Mouse (Mus musculus) liver, embryonic 14.5 days (tissue): Measurements from ENCODE around the gene Cd69. TPM values are rescaled to one million over a fixed set of nuclear protein-coding genes. Genes with fewer than 3 reads are reported as not detected.

Experiments used
- ATAC-seq: fragments of 200-750 bp; cut with Nextera tagmentation; 2 replicates; pipeline ENCODE4 v1.8.0; 2017; ENCODE audit warnings: moderate number of reproducible peaks, mild to moderate bottlenecking, moderate library complexity; ENCODE audit not compliant: insufficient read depth
- DNase-seq, 3 experiments: peaks; one replicate each; pipeline ENCODE4 v3.0.0-alpha.2; 2012 to 2013; ENCODE audit warnings: low read depth in 3 of 3, low spot score in 3 of 3
- H3K27ac ChIP-seq: fragments of 300-500 bp; sonication (generic); 2 replicates; pipeline ENCODE4 v1.5.1; 2014; ENCODE audit warnings: moderate library complexity, mild to moderate bottlenecking, control low read depth, inconsistent platforms
- H3K27me3 ChIP-seq: fragments of 300-500 bp; sonication (generic); 2 replicates; pipeline ENCODE4 v1.6.1; 2014; ENCODE audit warnings: mild to moderate bottlenecking, low read length, moderate library complexity; ENCODE audit not compliant: control insufficient read depth, insufficient read depth
- H3K36me3 ChIP-seq: fragments of 300-500 bp; sonication (generic); replicated peaks from 2 replicates; pipeline ENCODE4 v1.6.1; 2014; ENCODE audit warnings: low read depth; ENCODE audit not compliant: control insufficient read depth, insufficient read depth
- H3K4me1 ChIP-seq, 2 experiments: fragments of 200-500 bp in 1 of 2; fragments of 300-500 bp in 1 of 2; sonication (generic) in 1 of 2; replicated peaks; 2 replicates each; pipeline ENCODE4 v1.6.1; 2012 to 2014; ENCODE audit warnings: antibody characterized with exemption in 1 of 2, inconsistent platforms in 1 of 2, low read length in 1 of 2; ENCODE audit not compliant: control insufficient read depth in 2 of 2, insufficient read depth in 2 of 2
- H3K4me2 ChIP-seq: fragments of 300-500 bp; sonication (generic); 2 replicates; pipeline ENCODE4 v1.6.1; 2014; ENCODE audit warnings: low read depth, mild to moderate bottlenecking, control low read depth, moderate library complexity
- H3K4me3 ChIP-seq, 2 experiments: fragments of 200-500 bp in 1 of 2; fragments of 300-500 bp in 1 of 2; sonication (generic) in 1 of 2; 2 replicates each; pipeline ENCODE4 v1.5.1; 2012 to 2014; ENCODE audit warnings: low read depth in 2 of 2, low read length in 2 of 2, mild to moderate bottlenecking in 2 of 2, control low read depth in 1 of 2, inconsistent platforms in 1 of 2, moderate library complexity in 1 of 2; ENCODE audit not compliant: insufficient read depth in 1 of 2
- H3K9ac ChIP-seq: fragments of 300-500 bp; sonication (generic); replicated peaks from 2 replicates; pipeline ENCODE4 v1.6.1; 2014; ENCODE audit warnings: mild to moderate bottlenecking, control low read depth, moderate library complexity
- H3K9me3 ChIP-seq: fragments of 300-500 bp; sonication (generic); 2 replicates; pipeline ENCODE4 v1.6.1; 2016; ENCODE audit warnings: low read length, mixed read lengths; ENCODE audit not compliant: control insufficient read depth
- CTCF ChIP-seq: IDR thresholded peaks from 2 replicates; pipeline ENCODE4 v1.5.1; 2016; ENCODE audit warnings: antibody characterized with exemption, low read depth, control low read depth
- EP300 ChIP-seq: IDR thresholded peaks from 2 replicates; pipeline ENCODE4 v1.6.1; 2016; ENCODE audit warnings: antibody characterized with exemption, low read depth
- WGBS: fragments of 180-500 bp; shearing (Covaris S2); extraction: QIAGEN DNeasy Blood & Tissue Kit; methylation state at CpG from one replicate; pipeline ENCODE4 v1.1.7; 2014; ENCODE audit not compliant: insufficient replicate concordance; 5-methylcytosine and 5-hydroxymethylcytosine counted together
- polyA plus RNA-seq, 2 experiments: library from polyadenylated mRNA; depleted of rRNA in 1 of 2; stranded (reverse) in 1 of 2; unstranded in 1 of 2; fragments of >200 nt; fragmentation: Nextera tagmentation in 1 of 2; extraction: Ambion mirVana in 1 of 2; gene quantifications; 2 replicates each; pipeline versions ENCODE4 v1.2.1 to v1.2.3; 2012 to 2014

Cd69 gene
- polyA plus RNA-seq, 2 experiments: 0.98 to 1.1 TPM

GRCm38 (mm10) chr6:129229774-129230578, 45.3 kb downstream of the Cd69 start:
- 20% methylated on average over 3 of the region's 3 CpGs for WGBS
- DNase-seq: no peak
- H3K9ac ChIP-seq: no peak overlapping the region

DNA sequence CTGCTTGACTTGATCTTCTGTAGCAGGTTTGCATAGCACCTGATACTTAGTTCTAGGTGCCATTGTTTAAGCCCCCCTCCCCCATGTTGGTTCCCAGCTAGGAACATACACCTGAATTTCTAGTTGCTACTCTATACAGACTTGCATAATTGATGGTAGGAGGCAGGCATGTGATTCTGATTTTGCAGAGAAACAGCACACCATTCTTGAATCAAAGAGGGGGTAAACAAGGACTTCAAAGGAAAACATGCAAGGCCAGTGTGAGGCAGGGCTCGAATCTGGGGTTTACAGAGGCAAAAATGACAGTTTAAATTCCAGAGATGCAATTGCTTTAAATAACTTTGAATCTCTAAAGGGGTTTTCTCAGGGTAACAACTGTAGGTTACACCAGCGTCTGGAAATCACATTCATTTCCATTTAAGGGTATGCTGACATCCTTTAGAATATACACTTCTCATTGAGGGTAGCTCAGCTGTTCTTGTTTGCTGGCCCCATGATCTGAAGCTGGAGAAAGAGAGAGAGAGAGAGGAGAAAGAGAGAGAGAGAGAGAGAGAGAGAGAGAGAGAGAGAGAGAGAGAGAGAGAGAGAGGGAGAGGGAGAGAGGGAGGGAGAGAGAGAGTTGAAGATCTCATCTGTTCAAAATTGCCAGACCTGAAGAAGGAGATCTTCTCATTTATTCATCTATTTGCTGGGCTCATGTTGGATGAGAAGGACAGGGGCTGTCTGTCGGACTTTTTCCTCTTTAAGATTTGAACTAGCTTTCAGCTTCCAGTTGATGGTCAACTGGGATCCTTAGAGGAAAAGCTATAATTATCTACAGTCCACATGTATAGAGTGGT, 46.1 kb downstream of the Cd69 start:
- 30% methylated on average over 3 of the region's 3 CpGs for WGBS
- H3K27me3 ChIP-seq: no peaks in the 10 kb centered on the region
- H3K9ac ChIP-seq: no peak overlapping the region
- DNase-seq (no peak), ATAC-seq (no peak)
- no peak overlapping the region for H3K4me2 ChIP-seq
- no peaks in the 10 kb centered on the region for H3K9me3 ChIP-seq
- H3K4me3 ChIP-seq: no peak overlapping the region
- H3K36me3 ChIP-seq: no peaks in the 10 kb centered on the region
- H3K27ac ChIP-seq: peak overlapping the region; percentile 47; the same call in 1 of the 2 replicates
- H3K4me1 ChIP-seq: peaks cover 31 to 46% of the 10 kb centered on the region in 2 experiments
- no peak for TF ChIP-seq EP300
- no peak for TF ChIP-seq CTCF

More at GRCm38 (mm10) chr6:129229774-129230578, 45.3 kb downstream of the Cd69 start:
- Histone ChIP-seq H3K4me1 (peaks cover 37 to 52% of the 10 kb centered on the region in 2 experiments), H3K36me3 (no peaks in the 10 kb centered on the region), H3K27ac (peak overlapping the region; percentile 62), H3K4me3 (no peak overlapping the region), H3K27me3 (no peaks in the 10 kb centered on the region), H3K4me2 (0 out of 2 replicates have a peak overlapping the region, but pooled peaks have one; percentile 9), H3K9me3 (no peaks in the 10 kb centered on the region)
- peak; percentile 68 for ATAC-seq
- TF ChIP-seq CTCF: no peak
- TF ChIP-seq EP300: peak; percentile 66

GRCm38 (mm10) chr6:129225078-129225477, 50.2 kb downstream of the Cd69 start:
- Histone ChIP-seq H3K27ac (no peak overlapping the region), H3K27me3 (no peaks in the 10 kb centered on the region), H3K4me3 (no peak overlapping the region), H3K36me3 (no peaks in the 10 kb centered on the region), H3K4me1 (peaks cover 18 to 29% of the 10 kb centered on the region in 2 experiments), H3K9me3 (no peaks in the 10 kb centered on the region), H3K9ac (no peak overlapping the region), H3K4me2 (no peak overlapping the region)
- TF ChIP-seq CTCF: no peak
- TF ChIP-seq EP300: no peak
- DNase-seq: no peak
- 75% methylated on average over 2 of the region's 2 CpGs for WGBS
- no peak for ATAC-seq

DNA sequence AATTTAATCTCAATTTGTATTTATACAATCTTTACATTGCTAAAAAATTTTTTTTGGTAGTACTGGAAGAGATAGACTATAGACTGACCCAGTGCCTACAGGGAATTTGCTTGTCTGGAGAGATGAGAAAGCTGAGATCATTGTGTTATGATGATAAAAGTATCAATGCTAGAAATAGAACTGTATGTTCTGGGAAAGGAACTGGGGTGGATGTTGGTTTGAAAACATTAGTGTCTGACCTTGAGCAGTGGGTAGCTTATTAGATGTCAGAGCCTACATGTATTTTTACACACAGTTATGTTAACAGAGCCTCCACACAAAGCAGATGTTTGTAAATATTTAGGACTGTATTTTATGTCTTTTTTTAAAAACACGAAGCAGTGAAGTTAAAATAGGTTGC, 51.1 kb downstream of the Cd69 start:
- TF ChIP-seq CTCF (no peak), EP300 (no peak)
- peaks cover 16 to 23% of the 10 kb centered on the region in 2 experiments for H3K4me1 ChIP-seq
- no peak for ATAC-seq
- no peaks in the 10 kb centered on the region for H3K27me3 ChIP-seq
- DNase-seq: no peak
- no peak overlapping the region for H3K4me2 ChIP-seq
- H3K36me3 ChIP-seq: no peaks in the 10 kb centered on the region
- H3K4me3 ChIP-seq: no peak overlapping the region
- no peak overlapping the region for H3K27ac ChIP-seq
- H3K9ac ChIP-seq: no peak overlapping the region
- 61% methylated on average over 1 of the region's 1 CpGs for WGBS
- no peaks in the 10 kb centered on the region for H3K9me3 ChIP-seq

DNA sequence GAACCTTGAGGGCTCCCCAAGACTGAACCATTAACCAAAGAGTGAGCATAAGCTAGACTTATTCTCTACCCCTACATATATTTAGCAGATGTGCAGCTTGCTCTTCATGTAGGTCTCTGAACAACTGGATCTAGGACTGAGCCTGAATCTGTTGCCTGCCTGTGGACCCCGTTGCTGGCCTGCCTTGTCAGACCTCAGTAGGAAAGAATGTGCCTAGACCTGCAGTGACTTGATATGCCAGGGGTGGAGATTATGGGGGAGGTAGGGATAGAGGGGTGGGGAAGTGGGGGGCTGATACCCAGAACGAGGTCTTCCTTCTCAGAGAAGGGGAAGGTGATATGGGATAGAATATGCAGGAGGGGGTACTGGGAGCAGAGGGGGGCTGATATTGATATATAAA, 51.6 kb downstream of the Cd69 start:
- Histone ChIP-seq H3K9me3 (no peaks in the 10 kb centered on the region), H3K36me3 (no peaks in the 10 kb centered on the region), H3K4me1 (peaks cover 12 to 20% of the 10 kb centered on the region in 2 experiments), H3K9ac (no peak overlapping the region), H3K4me3 (no peak overlapping the region), H3K4me2 (no peak overlapping the region), H3K27me3 (no peaks in the 10 kb centered on the region), H3K27ac (no peak overlapping the region)
- 22% methylated on average over 2 of the region's 2 CpGs for WGBS
- no peak for DNase-seq
- TF ChIP-seq CTCF (no peak), EP300 (no peak)
- peak; percentile 39; the same call in 1 of the 2 replicates for ATAC-seq
